Mouse (Mus musculus) small intestine, adult 2 months (tissue): ENCODE measurements around the gene Inpp5e. TPM values are rescaled to one million over a fixed set of nuclear protein-coding genes. Genes with fewer than 3 reads are reported as not detected.

Source experiments
- H3K27ac ChIP-seq: fragments of 200-500 bp; 2 replicates; pipeline ENCODE4 v1.5.1; 2012; ENCODE audit warnings: low read depth, low read length, control low read depth, inconsistent platforms; ENCODE audit not compliant: insufficient read depth
- H3K27me3 ChIP-seq: fragments of 200-500 bp; 2 replicates; pipeline ENCODE4 v1.6.1; 2012; ENCODE audit warnings: mild to moderate bottlenecking, moderate library complexity, low read length, inconsistent platforms; ENCODE audit not compliant: control insufficient read depth, insufficient read depth
- H3K36me3 ChIP-seq: fragments of 200-500 bp; 2 replicates; pipeline ENCODE4 v1.6.1; 2012; ENCODE audit warnings: mild to moderate bottlenecking, low read length, control low read depth, inconsistent platforms; ENCODE audit not compliant: control insufficient read depth, insufficient read depth
- H3K4me1 ChIP-seq: fragments of 200-500 bp; 2 replicates; pipeline ENCODE4 v1.6.1; 2012; ENCODE audit warnings: low read length, inconsistent platforms, mixed read lengths; ENCODE audit not compliant: control insufficient read depth, insufficient read depth, insufficient read length
- H3K4me3 ChIP-seq: fragments of 200-500 bp; 2 replicates; pipeline ENCODE4 v1.5.1; 2012; ENCODE audit warnings: low read depth, mild to moderate bottlenecking, control low read depth, inconsistent platforms, low read length, moderate library complexity
- CTCF ChIP-seq: fragments of 200-500 bp; IDR thresholded peaks from 2 replicates; pipeline ENCODE4 v1.5.1; 2012; ENCODE audit warnings: low read depth, mild to moderate bottlenecking, control low read depth, inconsistent platforms, low read length, moderate library complexity, mixed read lengths; ENCODE audit not compliant: insufficient replicate concordance, insufficient read length; ENCODE audit errors: extremely low read depth
- POLR2A ChIP-seq: fragments of 200-500 bp; IDR thresholded peaks from 2 replicates; pipeline ENCODE4 v1.6.1; 2012; ENCODE audit warnings: low read depth, mild to moderate bottlenecking, control low read depth, inconsistent platforms, low read length, moderate library complexity
- WGBS: fragments of 180-500 bp; shearing (Covaris S2); methylation state at CpG from one replicate; pipeline ENCODE4 v1.1.7; 2018; 5-methylcytosine and 5-hydroxymethylcytosine counted together
- polyA plus RNA-seq: library from polyadenylated mRNA; depleted of rRNA; stranded (reverse); fragments of >200 nt; gene quantifications from 2 replicates; pipeline ENCODE4 v1.2.3, GENCODE M21; 2012; rRNA removed

Gene Inpp5e
- polyA plus RNA-seq, 1 experiment: 17.4 TPM

DNA sequence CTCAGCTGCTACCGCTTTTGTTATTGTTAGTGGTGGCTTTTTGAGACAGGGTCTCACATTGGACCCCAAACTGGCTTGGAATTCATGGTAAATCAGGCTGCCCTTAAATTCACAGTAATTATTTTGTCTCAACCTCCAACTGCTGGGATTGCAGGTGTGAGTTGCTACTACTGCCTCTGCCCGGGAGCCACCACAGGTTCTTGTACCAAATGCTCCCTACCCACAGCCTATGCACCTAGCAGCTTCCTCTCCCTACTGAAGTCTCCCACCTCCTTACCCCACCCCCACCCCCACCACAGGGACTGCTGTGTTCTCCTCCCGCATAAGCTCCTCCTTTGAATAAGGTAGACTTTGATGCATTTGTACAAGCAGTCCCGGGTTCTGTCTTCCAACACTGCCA lies 52.8 kb downstream of the Inpp5e start:
- TF ChIP-seq POLR2A (no peak), CTCF (no peak)
- Histone ChIP-seq H3K27ac (no peak overlapping the region), H3K4me3 (no peak overlapping the region), H3K27me3 (no peaks in the 10 kb centered on the region), H3K4me1 (peaks cover 18% of the 10 kb centered on the region), H3K36me3 (no peaks in the 10 kb centered on the region)
- 84% methylated on average over 4 of the region's 4 CpGs for WGBS

DNA sequence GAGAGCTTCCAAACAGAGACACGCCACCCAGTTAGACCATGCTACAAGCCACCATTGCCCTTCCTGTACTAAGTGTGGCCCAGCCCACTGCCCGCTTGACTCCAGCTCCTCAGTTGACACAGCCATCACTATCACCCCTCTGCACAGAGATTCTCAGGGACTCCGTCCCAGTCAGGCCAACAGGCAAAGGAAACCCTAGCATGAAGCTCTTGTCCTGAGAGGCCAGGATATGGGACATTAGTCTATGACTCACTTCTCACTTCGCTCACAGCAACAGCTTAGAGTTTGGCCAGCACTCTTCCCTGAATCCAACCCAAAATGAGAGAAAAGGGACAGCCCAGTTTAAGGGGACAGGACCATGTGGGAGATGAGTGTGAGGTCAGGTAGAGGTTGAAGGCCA lies 54.6 kb downstream of the Inpp5e start:
- Histone ChIP-seq H3K36me3 (no peaks in the 10 kb centered on the region), H3K4me1 (peaks cover 18% of the 10 kb centered on the region), H3K27ac (no peak overlapping the region), H3K4me3 (no peak overlapping the region), H3K27me3 (no peaks in the 10 kb centered on the region)
- no peak for TF ChIP-seq POLR2A
- TF ChIP-seq CTCF: no peak
- WGBS: 88% methylated on average over 4 of the region's 4 CpGs

DNA sequence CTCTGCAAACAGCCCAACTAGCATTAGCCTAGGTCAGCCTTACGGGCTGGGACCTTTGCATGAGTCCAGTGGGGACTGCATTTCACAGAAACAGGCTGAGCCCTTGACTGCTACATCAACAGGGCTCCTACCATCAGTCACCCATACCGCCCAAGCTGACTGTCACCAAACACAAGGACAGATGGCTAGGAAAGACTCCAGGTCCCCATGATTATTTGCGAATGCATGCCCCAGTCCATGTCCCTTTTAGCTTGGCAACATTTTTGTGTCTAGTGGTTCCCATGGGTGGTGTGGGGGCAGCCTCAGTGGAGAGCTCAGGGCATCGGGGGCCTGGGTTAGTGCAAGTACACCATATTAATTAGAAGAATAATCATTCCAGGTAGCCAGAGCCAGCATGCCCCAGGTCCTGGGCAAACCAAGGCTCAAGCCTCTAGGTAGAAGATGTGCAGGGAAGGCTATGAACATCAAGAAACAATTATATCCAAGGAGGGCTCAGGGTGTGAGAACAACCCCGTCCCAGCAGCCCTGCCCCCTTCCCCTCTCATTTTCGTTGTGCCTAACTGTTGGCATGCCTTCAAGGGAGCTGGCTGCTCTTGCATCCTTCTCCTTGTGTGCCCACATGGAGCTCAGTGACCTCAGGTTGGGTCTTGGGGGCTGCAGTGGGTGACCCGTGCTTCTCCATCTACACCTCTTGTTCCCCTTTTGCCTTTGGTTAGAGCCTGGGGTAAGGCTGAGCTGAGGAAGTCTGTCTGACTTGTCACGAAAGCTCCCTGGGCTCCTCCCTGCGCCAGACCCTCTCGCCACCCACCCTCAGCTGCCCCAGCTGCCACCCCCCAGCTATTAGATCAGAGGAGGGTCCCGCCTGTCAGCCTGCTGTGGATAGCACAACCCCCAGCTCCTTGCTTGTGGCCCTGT lies 55.7 kb downstream of the Inpp5e start:
- TF ChIP-seq CTCF: no peak
- no peak for TF ChIP-seq POLR2A
- H3K36me3 ChIP-seq: no peaks in the 10 kb centered on the region; the same call in 1 of the 2 replicates
- peak overlapping the region; percentile 91; the same call in 1 of the 2 replicates for H3K4me3 ChIP-seq
- H3K27ac ChIP-seq: no peak overlapping the region
- H3K4me1 ChIP-seq: peaks cover 13% of the 10 kb centered on the region
- WGBS: 88% methylated on average over 11 of the region's 11 CpGs
- H3K27me3 ChIP-seq: no peaks in the 10 kb centered on the region

DNA sequence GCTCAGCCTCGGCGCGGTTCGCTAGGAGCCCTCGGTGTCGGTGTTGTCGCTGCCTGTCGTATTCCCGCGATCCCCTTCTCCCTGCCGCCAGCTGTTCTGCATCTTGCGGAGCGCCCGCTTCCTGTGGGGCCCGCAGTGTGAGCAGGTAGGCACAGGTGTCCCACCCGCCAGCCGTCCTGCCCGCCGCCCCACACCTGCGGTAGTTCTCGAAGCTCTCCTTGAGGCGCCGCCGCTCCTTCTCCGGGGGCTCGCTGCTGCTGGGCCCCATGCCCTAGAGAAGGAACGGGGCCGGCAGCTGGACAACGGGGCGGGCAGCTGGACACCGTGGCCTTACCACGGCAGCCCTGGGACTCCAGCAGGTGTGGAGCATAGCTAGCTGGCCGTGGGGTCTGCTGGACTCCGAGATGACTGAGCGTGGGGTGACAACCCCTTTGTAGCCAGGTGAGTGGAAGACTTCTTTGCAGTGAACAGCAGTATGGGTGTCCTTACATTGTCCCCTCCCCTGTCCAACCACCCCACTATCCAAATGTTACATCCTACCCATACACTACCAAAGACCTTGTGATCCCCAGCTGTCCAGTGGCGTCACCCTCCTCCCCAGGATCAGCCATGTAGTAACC lies 56.6 kb downstream of the Inpp5e start:
- peaks cover 14% of the 10 kb centered on the region for H3K4me1 ChIP-seq
- peak overlapping the region; percentile 91 for H3K4me3 ChIP-seq
- no peak overlapping the region for H3K27ac ChIP-seq
- TF ChIP-seq POLR2A: no peak
- H3K27me3 ChIP-seq: no peaks in the 10 kb centered on the region
- H3K36me3 ChIP-seq: no peaks in the 10 kb centered on the region; the same call in none of the 2 replicates
- WGBS: 3% methylated on average over 36 of the region's 36 CpGs

DNA sequence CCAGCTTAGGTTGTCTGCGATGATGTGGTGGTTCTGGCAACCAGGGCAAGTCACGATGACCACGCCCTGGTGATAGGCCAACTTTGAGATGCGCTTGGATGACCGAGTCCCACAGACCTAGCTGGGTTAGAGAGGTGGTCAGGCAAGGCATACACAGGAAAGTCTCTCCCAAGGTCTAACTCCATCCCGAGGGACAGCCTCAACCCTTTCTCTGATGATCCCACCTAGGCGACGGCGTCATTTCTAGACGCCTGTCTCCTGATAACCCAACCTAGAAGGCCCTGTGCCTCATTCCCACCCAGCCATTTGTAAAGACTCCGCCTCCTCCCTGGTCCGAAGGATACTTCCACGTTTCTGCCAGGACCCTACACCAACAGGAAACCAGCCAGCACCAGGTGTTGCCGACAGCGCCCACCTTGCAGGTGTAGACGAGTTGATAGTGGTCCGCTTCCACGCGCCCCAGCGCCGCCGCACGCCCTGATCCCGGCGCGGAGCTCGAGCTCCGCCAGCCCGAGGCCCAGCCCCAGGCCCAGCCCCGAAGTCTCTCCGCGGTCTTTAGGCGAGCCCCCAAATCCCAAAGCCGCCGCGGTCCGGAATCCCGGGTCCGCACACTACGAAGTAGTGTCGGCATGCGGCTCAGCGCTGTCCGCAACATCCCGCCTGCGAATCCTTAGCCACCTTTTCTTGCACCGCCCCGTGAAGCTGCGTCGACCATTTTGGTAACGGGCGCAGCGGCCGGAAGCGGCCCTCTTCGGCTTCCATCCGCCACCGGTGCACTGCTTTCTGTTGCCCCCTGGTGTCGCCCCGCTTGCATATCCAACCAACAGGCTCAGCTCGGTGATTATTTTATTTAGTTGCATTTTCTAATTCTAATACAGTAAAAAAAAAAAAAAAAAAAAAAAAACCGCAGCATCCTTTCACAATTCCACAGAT lies 57.4 kb downstream of the Inpp5e start, which contains the start of gene Dnlz:
Gene Dnlz, minus strand, starts transcription at position 753 of the 933 bp plus-strand sequence.
- H3K27me3 ChIP-seq: no peaks in the 10 kb centered on the region
- H3K4me1 ChIP-seq: peaks cover 21% of the 10 kb centered on the region
- TF ChIP-seq POLR2A: peak; percentile 50
- peak; percentile 70 for TF ChIP-seq CTCF
- peak within 1 kb of the TSS; percentile 91 for H3K4me3 ChIP-seq
- H3K27ac ChIP-seq: peak within 1 kb of the TSS; percentile 50
- WGBS: under 1% methylated on average over 62 of the region's 62 CpGs
- no peaks in the 10 kb centered on the region; the same call in none of the 2 replicates for H3K36me3 ChIP-seq

DNA sequence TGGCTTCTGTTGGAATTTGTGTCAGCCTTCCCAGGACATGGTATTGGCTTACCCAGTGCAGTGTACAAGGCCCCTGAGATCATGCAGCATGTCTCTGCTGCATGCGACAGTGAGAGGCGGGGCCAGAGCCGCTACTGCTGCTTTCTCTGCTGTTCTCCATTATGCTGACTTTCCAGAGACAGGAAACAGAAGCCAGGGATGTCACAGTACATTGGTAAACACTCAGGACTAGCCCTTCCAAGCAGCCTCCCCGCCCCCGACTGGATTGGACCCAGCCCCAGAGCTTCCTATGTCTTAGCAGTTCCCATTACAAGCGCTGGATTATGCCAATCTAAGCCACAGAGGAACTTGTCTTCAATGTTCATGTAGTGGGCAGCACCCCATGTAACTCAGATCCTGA lies 60.8 kb downstream of the Inpp5e start:
- TF ChIP-seq POLR2A: no peak
- TF ChIP-seq CTCF: no peak
- Histone ChIP-seq H3K36me3 (no peaks in the 10 kb centered on the region; the same call in none of the 2 replicates), H3K27ac (no peak overlapping the region), H3K4me3 (no peak overlapping the region), H3K27me3 (no peaks in the 10 kb centered on the region), H3K4me1 (peaks cover 21% of the 10 kb centered on the region)
- WGBS: 63% methylated on average over 6 of the region's 6 CpGs

Other genes starting within 250 kb of the Inpp5e start
- gene Lhx3, start 200.9 kb downstream of the Inpp5e start, polyA plus RNA-seq: 0.13 TPM in 1 of 2 replicates, not detected in the other
- gene Qsox2, start 171.7 kb downstream of the Inpp5e start, polyA plus RNA-seq: 10.9 TPM in 2 replicates
- gene Ccdc187, start 114.6 kb downstream of the Inpp5e start, polyA plus RNA-seq: 0.34 and 0.36 TPM in 2 replicates
- gene Gpsm1, start 93.7 kb downstream of the Inpp5e start, polyA plus RNA-seq: 7.1 and 8.1 TPM in 2 replicates
- gene Dnlz, start 57.1 kb downstream of the Inpp5e start, polyA plus RNA-seq: 12.6 and 23.7 TPM in 2 replicates
- 3.3 and 4.5 TPM in 2 replicates for gene Card9, start 48.3 kb downstream of the Inpp5e start, polyA plus RNA-seq
- gene Snapc4, start 28.6 kb downstream of the Inpp5e start, polyA plus RNA-seq: 14.0 and 20.4 TPM in 2 replicates
- 31.3 and 60.0 TPM in 2 replicates for gene Entr1, start 19.9 kb downstream of the Inpp5e start, polyA plus RNA-seq
- 12.0 and 17.7 TPM in 2 replicates for gene Pmpca, start 19.9 kb downstream of the Inpp5e start, polyA plus RNA-seq
- 72.4 and 105 TPM in 2 replicates for gene Sec16a, start 36.0 kb upstream of the Inpp5e start, polyA plus RNA-seq
- 19.6 and 21.6 TPM in 2 replicates for gene Notch1, start 107.5 kb upstream of the Inpp5e start, polyA plus RNA-seq
- gene Egfl7, start 170.8 kb upstream of the Inpp5e start, polyA plus RNA-seq: 61.1 and 96.8 TPM in 2 replicates
- gene Gm20532, start 177.4 kb upstream of the Inpp5e start, polyA plus RNA-seq: not detected in 2 replicates
- gene Agpat2, start 195.2 kb upstream of the Inpp5e start, polyA plus RNA-seq: 288 and 515 TPM in 2 replicates
- gene Fam69b, start 219.3 kb upstream of the Inpp5e start, polyA plus RNA-seq: 5.0 and 7.7 TPM in 2 replicates